Mouse (Mus musculus) urinary bladder, adult 18-20 months (tissue): ENCODE results near the gene Syt3.

ENCODE experiments used
- DNase-seq, 2 experiments: peaks; one replicate each; pipeline ENCODE4 v3.0.0; 2022; ENCODE audit warnings: low spot score in 2 of 2, mixed read lengths in 2 of 2

Gene Syt3

DNA sequence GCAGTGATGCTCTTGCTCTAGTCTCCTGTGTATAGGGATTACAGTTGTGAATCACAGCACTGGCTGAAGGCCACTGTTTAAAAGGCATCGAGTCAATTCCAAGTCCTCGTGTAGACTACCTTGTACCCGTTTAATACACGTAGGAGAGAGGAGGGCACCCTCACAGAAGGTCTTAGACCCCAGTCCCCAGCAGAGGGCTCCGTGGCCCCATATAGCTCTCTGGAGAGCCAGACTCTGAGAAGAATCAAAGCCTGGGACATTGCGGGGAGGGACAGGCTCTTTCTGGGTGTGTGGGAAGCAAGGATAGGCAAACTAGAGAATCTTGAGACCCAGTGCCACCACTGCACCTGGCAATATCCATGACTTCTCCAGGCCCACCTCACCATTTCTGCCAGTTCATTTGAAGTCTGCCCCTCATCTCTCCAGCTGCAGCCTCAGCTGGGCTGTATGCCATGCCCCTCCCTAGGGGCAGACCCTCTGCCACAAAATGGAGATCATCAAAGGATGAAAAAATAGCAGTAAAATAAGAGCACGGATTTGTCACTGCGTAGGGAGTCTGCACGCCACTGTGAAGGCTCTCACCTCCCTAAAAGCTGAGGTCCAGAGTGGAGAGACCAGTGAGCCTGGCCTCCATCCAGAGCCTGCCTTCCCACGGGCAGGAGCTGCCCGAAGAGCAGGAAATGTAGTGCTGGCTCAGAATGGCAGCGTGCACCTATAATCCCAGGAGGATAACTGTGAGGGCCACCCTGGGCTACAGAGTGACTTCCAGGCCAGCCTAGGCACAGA lies 62.4 kb downstream of the Syt3 start:
- DNase-seq, result no peak
